Mouse (Mus musculus): ENCODE data around the gene Atcay. TPM values are rescaled to one million over a fixed set of nuclear protein-coding genes. Genes with fewer than 3 reads are reported as not detected.

The Atcay gene
- total RNA-seq (2012; rRNA removed) (0.19 and 0.20 TPM in 2 replicates), polyA plus RNA-seq (2012; ENCODE audit: insufficient read depth in 1 of 2, insufficient read length in 2 of 2, low read depth in 1 of 2, low replicate concordance in 2 of 2, missing spikeins in 1 of 2) (under 1 TPM in 1 of 2 experiments, not detected in 1; 0.33 TPM)

GRCm38 (mm10) chr10:81230438-81231332 lies at the start of gene Atcay:
Atcay (minus strand) TSS chr10:81230833.
- no peaks in the 10 kb centered on the region for H3K9me3 ChIP-seq (replicated peaks; ENCODE audit: insufficient read depth, low read length)
- H3K4me3 ChIP-seq (ENCODE audit: control insufficient read depth in 1 of 2, insufficient read depth in 1 of 2, low read depth in 2 of 2, low read length in 2 of 2): no peak within 1 kb of the TSS
- peaks cover 0 to 12% of the 10 kb centered on the region in 2 experiments; a peak in 2 of 4 replicates for H3K4me1 ChIP-seq (ENCODE audit: control insufficient read depth in 1 of 2, insufficient read depth in 2 of 2, low read length in 2 of 2)
- H3K36me3 ChIP-seq (ENCODE audit: control insufficient read depth in 1 of 2, insufficient read depth in 2 of 2, low read length in 2 of 2): peaks cover 0 to 7% of the 10 kb centered on the region in 2 experiments; a peak in 2 of 4 replicates
- H3K27me3 ChIP-seq (ENCODE audit: control insufficient read depth in 1 of 2, insufficient read depth in 2 of 2, low read length in 2 of 2): peaks cover 6 to 18% of the 10 kb centered on the region in 2 experiments
- no peaks in the 10 kb centered on the region for H3K79me2 ChIP-seq (ENCODE audit: control insufficient read depth, insufficient read depth, low read length, poor library complexity)
- H3K9ac ChIP-seq (ENCODE audit: control insufficient read depth, low read depth, low read length, poor library complexity, severe bottlenecking): no peak within 1 kb of the TSS
- no peak within 1 kb of the TSS for H3K27ac ChIP-seq (ENCODE audit: control insufficient read depth, low read depth, low read length)
- no peak for DNase-seq (ENCODE audit: low read depth, low spot score)
- TF ChIP-seq ZC3H11A (IDR thresholded peaks at IDR 0.05; ENCODE audit: low read depth, low read length) (no peak), CTCF (IDR thresholded peaks at IDR 0.05 in 2 of 3, conservative IDR thresholded peaks at IDR 0.05 in 1 of 3; ENCODE audit: control insufficient read depth in 1 of 3, insufficient read depth in 1 of 3, low read depth in 2 of 3, low read length in 3 of 3, poor library complexity in 1 of 3, severe bottlenecking in 1 of 3) (peak in 1 of 3 experiments; percentile 14; a peak in 1 of 6 replicates)

GRCm38 (mm10) chr10:81279496-81279895 lies 48.9 kb upstream of the Atcay start:
- no peak for TF ChIP-seq USF1 (IDR thresholded peaks at IDR 0.05; ENCODE audit: low read depth, low read length)
- no peak for TF ChIP-seq MAX (IDR thresholded peaks at IDR 0.05; ENCODE audit: low read length)
- no peak for TF ChIP-seq MXI1 (IDR thresholded peaks at IDR 0.05; ENCODE audit: low read depth, low read length)
- TF ChIP-seq E2F4 (IDR thresholded peaks at IDR 0.05; ENCODE audit: borderline replicate concordance, low read depth, low read length): no peak
- Histone ChIP-seq H3K9ac (ENCODE audit: control insufficient read depth, low read depth, low read length, poor library complexity, severe bottlenecking) (no peak overlapping the region), H3K4me3 (ENCODE audit: control insufficient read depth in 1 of 2, insufficient read depth in 1 of 2, low read depth in 2 of 2, low read length in 2 of 2) (no peak overlapping the region), H3K27me3 (ENCODE audit: control insufficient read depth in 1 of 2, insufficient read depth in 2 of 2, low read length in 2 of 2) (no peaks in the 10 kb centered on the region), H3K4me1 (ENCODE audit: control insufficient read depth in 1 of 2, insufficient read depth in 2 of 2, low read length in 2 of 2) (0 out of 4 replicates have a peak, but pooled peaks cover 0 to 3% of the 10 kb centered on the region in 2 experiments), H3K9me3 (replicated peaks; ENCODE audit: insufficient read depth, low read length) (no peaks in the 10 kb centered on the region), H3K27ac (ENCODE audit: control insufficient read depth, low read depth, low read length) (no peak overlapping the region), H3K79me2 (ENCODE audit: control insufficient read depth, insufficient read depth, low read length, poor library complexity) (no peaks in the 10 kb centered on the region), H3K36me3 (ENCODE audit: control insufficient read depth in 1 of 2, insufficient read depth in 2 of 2, low read length in 2 of 2) (no peaks in the 10 kb centered on the region; a peak in 1 of 4 replicates)
- peak; percentile 76 for DNase-seq (ENCODE audit: low read depth, low spot score)

GRCm38 (mm10) chr10:81277676-81278075 lies 47.0 kb upstream of the Atcay start:
- DNase-seq (ENCODE audit: low read depth, low spot score): no peak
- TF ChIP-seq USF2 (IDR thresholded peaks at IDR 0.05; ENCODE audit: borderline replicate concordance in 1 of 2, insufficient read depth in 1 of 2, low read depth in 1 of 2, low read length in 2 of 2) (no peak), CTCF (IDR thresholded peaks at IDR 0.05 in 2 of 3, conservative IDR thresholded peaks at IDR 0.05 in 1 of 3; ENCODE audit: control insufficient read depth in 1 of 3, insufficient read depth in 1 of 3, low read depth in 2 of 3, low read length in 3 of 3, poor library complexity in 1 of 3, severe bottlenecking in 1 of 3) (peak in 2 of 3 experiments; percentile 6 to 35; a peak in 3 of 6 replicates)
- H3K4me1 ChIP-seq (ENCODE audit: control insufficient read depth in 1 of 2, insufficient read depth in 2 of 2, low read length in 2 of 2): 0 out of 4 replicates have a peak, but pooled peaks cover 0 to 3% of the 10 kb centered on the region in 2 experiments
- no peak overlapping the region for H3K27ac ChIP-seq (ENCODE audit: control insufficient read depth, low read depth, low read length)
- no peaks in the 10 kb centered on the region for H3K79me2 ChIP-seq (ENCODE audit: control insufficient read depth, insufficient read depth, low read length, poor library complexity)
- no peaks in the 10 kb centered on the region for H3K27me3 ChIP-seq (ENCODE audit: control insufficient read depth in 1 of 2, insufficient read depth in 2 of 2, low read length in 2 of 2)
- H3K36me3 ChIP-seq (ENCODE audit: control insufficient read depth in 1 of 2, insufficient read depth in 2 of 2, low read length in 2 of 2): no peaks in the 10 kb centered on the region; a peak in 2 of 4 replicates
- H3K9ac ChIP-seq (ENCODE audit: control insufficient read depth, low read depth, low read length, poor library complexity, severe bottlenecking): no peak overlapping the region
- H3K9me3 ChIP-seq (replicated peaks; ENCODE audit: insufficient read depth, low read length): no peaks in the 10 kb centered on the region
- H3K4me3 ChIP-seq (ENCODE audit: control insufficient read depth in 1 of 2, insufficient read depth in 1 of 2, low read depth in 2 of 2, low read length in 2 of 2): no peak overlapping the region

Data from MEL (cell line).